Mouse (Mus musculus) heart, embryonic 14.5 days (tissue): Measurements from ENCODE around the gene Prmt1. TPM values are rescaled to one million over a fixed set of nuclear protein-coding genes. Genes with fewer than 3 reads are reported as not detected.

Experiments used
- ATAC-seq: fragments of 200-750 bp; cut with Nextera tagmentation; 2 replicates; pipeline ENCODE4 v1.8.0; 2017; ENCODE audit warnings: low read depth, moderate TSS enrichment; ENCODE audit not compliant: insufficient number of reproducible peaks, insufficient read depth, low FRiP score
- H3K27ac ChIP-seq, 2 experiments: fragments of 200-500 bp in 1 of 2; fragments of 300-500 bp in 1 of 2; sonication (generic) in 1 of 2; replicated peaks in 1 of 2; 2 replicates each; pipeline ENCODE4 v1.5.1; 2012 to 2014; ENCODE audit warnings: low read depth in 2 of 2, low read length in 2 of 2, control low read depth in 1 of 2, mild to moderate bottlenecking in 1 of 2, mixed read lengths in 1 of 2; ENCODE audit not compliant: control insufficient read depth in 1 of 2, insufficient read depth in 1 of 2
- H3K27me3 ChIP-seq: fragments of 300-500 bp; sonication (generic); 2 replicates; pipeline ENCODE4 v1.6.1; 2014; ENCODE audit warnings: mild to moderate bottlenecking, low read length, control low read depth; ENCODE audit not compliant: control insufficient read depth, insufficient read depth
- H3K36me3 ChIP-seq: fragments of 300-500 bp; sonication (generic); 2 replicates; pipeline ENCODE4 v1.6.1; 2014; ENCODE audit warnings: mild to moderate bottlenecking, control low read depth, low read length, mixed read lengths; ENCODE audit not compliant: control insufficient read depth, insufficient read depth
- H3K4me1 ChIP-seq, 2 experiments: fragments of 200-500 bp in 1 of 2; fragments of 300-500 bp in 1 of 2; sonication (generic) in 1 of 2; 2 replicates each; pipeline ENCODE4 v1.6.1; 2012 to 2014; ENCODE audit warnings: low read length in 2 of 2, control low read depth in 1 of 2, mixed read lengths in 1 of 2; ENCODE audit not compliant: control insufficient read depth in 2 of 2, insufficient read depth in 2 of 2
- H3K4me2 ChIP-seq: fragments of 300-500 bp; sonication (generic); 2 replicates; pipeline ENCODE4 v1.6.1; 2014; ENCODE audit warnings: mild to moderate bottlenecking, low read length
- H3K4me3 ChIP-seq, 2 experiments: fragments of 200-500 bp in 1 of 2; fragments of 300-500 bp in 1 of 2; sonication (generic) in 1 of 2; 2 replicates each; pipeline ENCODE4 v1.5.1; 2012 to 2014; ENCODE audit warnings: low read length in 2 of 2, mild to moderate bottlenecking in 2 of 2, control low read depth in 1 of 2, low read depth in 1 of 2, moderate library complexity in 1 of 2; ENCODE audit not compliant: control insufficient read depth in 1 of 2, insufficient read depth in 1 of 2
- H3K9ac ChIP-seq: fragments of 300-500 bp; sonication (generic); 2 replicates; pipeline ENCODE4 v1.6.1; 2014; ENCODE audit warnings: mild to moderate bottlenecking, low read length
- H3K9me3 ChIP-seq: fragments of 300-500 bp; sonication (generic); 2 replicates; pipeline ENCODE4 v1.6.1; 2016; ENCODE audit warnings: low read length, control low read depth; ENCODE audit not compliant: control insufficient read depth
- WGBS: fragments of 180-500 bp; shearing (Covaris S2); extraction: QIAGEN DNeasy Blood & Tissue Kit; methylation state at CpG from one replicate; pipeline ENCODE4 v1.1.7; 2014; 5-methylcytosine and 5-hydroxymethylcytosine counted together
- polyA plus RNA-seq: library from polyadenylated mRNA; unstranded; fragments of >200 nt; fragmentation: Nextera tagmentation; extraction: Ambion mirVana; gene quantifications from 2 replicates; pipeline ENCODE4 v1.2.1, GENCODE M21; 2014

The Prmt1 gene
- polyA plus RNA-seq, 1 experiment from 2014 or later: 134 TPM

GRCm38 (mm10) chr7:44974383-44975116, 11.8 kb downstream of the Prmt1 start, which contains the start of gene Cpt1c:
Cpt1c (minus strand) TSS chr7:44974851.
- peak within 1 kb of the TSS; percentile 80 for H3K4me2 ChIP-seq
- peak within 1 kb of the TSS; percentile 30 to 53 for H3K27ac ChIP-seq
- H3K27me3 ChIP-seq: no peaks in the 10 kb centered on the region
- no peaks in the 10 kb centered on the region for H3K9me3 ChIP-seq
- peaks cover 4 to 23% of the 10 kb centered on the region in 2 experiments; a peak in 3 of 4 replicates for H3K4me1 ChIP-seq
- peak within 1 kb of the TSS; percentile 42 to 50 for H3K4me3 ChIP-seq
- peak within 1 kb of the TSS; percentile 68 for H3K9ac ChIP-seq
- 3% methylated on average over 22 of the region's 22 CpGs for WGBS
- peaks cover 41% of the 10 kb centered on the region for H3K36me3 ChIP-seq
- ATAC-seq: no peak

- no peak for ATAC-seq
- Histone ChIP-seq H3K9me3 (no peaks in the 10 kb centered on the region), H3K27ac (peak overlapping the region in 1 of 2 experiments; percentile 53; a peak in 1 of 4 replicates), H3K9ac (peak overlapping the region; percentile 68), H3K4me3 (peak overlapping the region; percentile 42 to 50), H3K27me3 (no peaks in the 10 kb centered on the region), H3K4me2 (peak overlapping the region; percentile 80), H3K36me3 (peaks cover 31% of the 10 kb centered on the region), H3K4me1 (peaks cover 4 to 23% of the 10 kb centered on the region in 2 experiments; a peak in 3 of 4 replicates)
- WGBS: 45% methylated on average over 14 of the region's 14 CpGs
Observed at GRCm38 (mm10) chr7:44973415-44974130, 12.8 kb downstream of the Prmt1 start.

GRCm38 (mm10) chr7:44971142-44971541, 15.2 kb downstream of the Prmt1 start:
- Histone ChIP-seq H3K9me3 (no peaks in the 10 kb centered on the region), H3K4me2 (peak overlapping the region; percentile 86), H3K27ac (no peak overlapping the region), H3K4me3 (no peak overlapping the region), H3K4me1 (peaks cover 4 to 23% of the 10 kb centered on the region in 2 experiments; a peak in 3 of 4 replicates), H3K36me3 (peaks cover 7% of the 10 kb centered on the region), H3K9ac (peak overlapping the region; percentile 72), H3K27me3 (no peaks in the 10 kb centered on the region)
- ATAC-seq: no peak
- WGBS: 73% methylated on average over 7 of the region's 7 CpGs

GRCm38 (mm10) chr7:44970231-44970691, 16.1 kb downstream of the Prmt1 start:
- H3K4me2 ChIP-seq: peak overlapping the region; percentile 86
- peak overlapping the region; percentile 72 for H3K9ac ChIP-seq
- H3K4me3 ChIP-seq: peak overlapping the region; percentile 55 to 84
- H3K36me3 ChIP-seq: no peaks in the 10 kb centered on the region
- H3K4me1 ChIP-seq: peaks cover 4 to 23% of the 10 kb centered on the region in 2 experiments; a peak in 3 of 4 replicates
- under 1% methylated on average over 36 of the region's 36 CpGs for WGBS
- H3K27me3 ChIP-seq: no peaks in the 10 kb centered on the region
- peak overlapping the region; percentile 76 to 88 for H3K27ac ChIP-seq
- H3K9me3 ChIP-seq: no peaks in the 10 kb centered on the region
- ATAC-seq: peak; percentile 94

GRCm38 (mm10) chr7:44966638-44967037, 19.7 kb downstream of the Prmt1 start:
- H3K9me3 ChIP-seq: no peaks in the 10 kb centered on the region
- WGBS: 69% methylated on average over 15 of the region's 15 CpGs

GRCm38 (mm10) chr7:44965975-44966374, 20.4 kb downstream of the Prmt1 start:
- H3K27me3 ChIP-seq: no peaks in the 10 kb centered on the region
- no peak overlapping the region for H3K4me2 ChIP-seq
- 75% methylated on average over 7 of the region's 7 CpGs for WGBS
- H3K4me3 ChIP-seq: no peak overlapping the region
- ATAC-seq: no peak
- peaks cover 3 to 6% of the 10 kb centered on the region in 2 experiments; a peak in 3 of 4 replicates for H3K4me1 ChIP-seq
- no peak overlapping the region for H3K9ac ChIP-seq
- H3K9me3 ChIP-seq: no peaks in the 10 kb centered on the region
- no peak overlapping the region for H3K27ac ChIP-seq
- H3K36me3 ChIP-seq: 0 out of 2 replicates have a peak, but pooled peaks cover 4% of the 10 kb centered on the region

More at GRCm38 (mm10) chr7:44966638-44967037, 19.7 kb downstream of the Prmt1 start:
- H3K9ac ChIP-seq: no peak overlapping the region
- no peak overlapping the region for H3K27ac ChIP-seq
- H3K4me2 ChIP-seq: no peak overlapping the region
- H3K27me3 ChIP-seq: no peaks in the 10 kb centered on the region
- H3K36me3 ChIP-seq: 0 out of 2 replicates have a peak, but pooled peaks cover 4% of the 10 kb centered on the region
- H3K4me1 ChIP-seq: peaks cover 4 to 11% of the 10 kb centered on the region in 2 experiments; a peak in 3 of 4 replicates
- H3K4me3 ChIP-seq: no peak overlapping the region
- ATAC-seq: no peak

- no peak for ATAC-seq
- H3K27ac ChIP-seq: no peak overlapping the region
Observed at GRCm38 (mm10) chr7:44964990-44965389, 21.4 kb downstream of the Prmt1 start.

More at GRCm38 (mm10) chr7:44964990-44965389, 21.4 kb downstream of the Prmt1 start:
- Histone ChIP-seq H3K9ac (no peak overlapping the region), H3K36me3 (0 out of 2 replicates have a peak, but pooled peaks cover 4% of the 10 kb centered on the region), H3K9me3 (no peaks in the 10 kb centered on the region), H3K27me3 (no peaks in the 10 kb centered on the region), H3K4me1 (no peaks in the 10 kb centered on the region), H3K4me2 (no peak overlapping the region), H3K4me3 (no peak overlapping the region)
- 89% methylated on average over 13 of the region's 13 CpGs for WGBS
